Mouse (Mus musculus): ENCODE measurements around the gene Uvrag. TPM values are rescaled to one million over a fixed set of nuclear protein-coding genes. Genes with fewer than 3 reads are reported as not detected.

Gene Uvrag
- polyA plus RNA-seq, 1 experiment = 13.9 TPM

DNA sequence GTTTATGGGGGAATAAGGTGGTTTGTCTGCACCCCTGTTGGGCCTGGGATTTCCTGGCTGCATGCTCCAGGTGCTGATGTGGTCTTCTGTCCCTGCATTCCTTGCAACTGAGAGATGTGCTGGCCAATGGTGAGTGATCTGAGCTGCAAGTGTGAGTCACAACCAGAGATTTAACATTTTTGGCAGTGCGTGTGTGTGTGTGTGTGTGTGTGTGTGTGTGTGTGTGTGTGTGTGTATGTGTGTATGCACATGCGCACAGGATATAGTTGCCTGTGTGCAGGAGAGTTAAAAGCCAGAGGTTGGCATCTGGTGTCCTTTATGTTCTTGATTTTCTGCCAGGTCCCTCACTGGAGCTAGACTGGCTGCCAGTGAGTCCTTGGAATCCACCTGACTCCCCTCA, 261.8 kb downstream of the Uvrag start:
- no peaks in the 10 kb centered on the region for H3K9me3 ChIP-seq
- peaks cover 34% of the 10 kb centered on the region for H3K4me1 ChIP-seq
- H3K27me3 ChIP-seq (replicated peaks) = peaks cover 49% of the 10 kb centered on the region
- H3K36me3 ChIP-seq (replicated peaks; ENCODE audit: low read length) = peaks cover 9% of the 10 kb centered on the region
- H3K4me3 ChIP-seq (replicated peaks) = no peak overlapping the region
- no peak for TF ChIP-seq GATA1 (IDR thresholded peaks at IDR 0.05; ENCODE audit: borderline replicate concordance, low read length)
- TF ChIP-seq FLI1 (IDR thresholded peaks at IDR 0.05; ENCODE audit: low read length) = no peak

DNA sequence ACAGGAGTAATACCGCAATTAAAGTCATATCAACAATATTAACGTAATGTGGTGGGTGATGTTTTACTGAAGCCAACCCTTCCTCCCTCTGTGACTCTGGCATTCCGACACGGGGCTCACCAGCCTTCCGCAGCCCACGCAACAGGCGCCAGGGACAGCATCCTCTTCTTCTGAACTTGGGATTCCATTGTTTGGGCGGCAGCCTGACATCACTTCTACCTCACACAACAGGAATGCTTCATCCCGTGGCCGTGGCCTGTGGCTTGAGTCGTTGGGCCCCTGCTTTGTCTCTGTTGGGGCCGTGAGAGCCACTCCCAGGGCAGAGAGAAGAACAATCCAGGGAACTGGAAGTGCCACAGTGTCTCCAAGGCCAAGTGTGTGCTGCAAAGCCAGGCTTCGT, 264.8 kb downstream of the Uvrag start:
- TF ChIP-seq FLI1 (IDR thresholded peaks at IDR 0.05; ENCODE audit: low read length) = no peak
- TF ChIP-seq GATA1 (IDR thresholded peaks at IDR 0.05; ENCODE audit: borderline replicate concordance, low read length) = no peak

DNA sequence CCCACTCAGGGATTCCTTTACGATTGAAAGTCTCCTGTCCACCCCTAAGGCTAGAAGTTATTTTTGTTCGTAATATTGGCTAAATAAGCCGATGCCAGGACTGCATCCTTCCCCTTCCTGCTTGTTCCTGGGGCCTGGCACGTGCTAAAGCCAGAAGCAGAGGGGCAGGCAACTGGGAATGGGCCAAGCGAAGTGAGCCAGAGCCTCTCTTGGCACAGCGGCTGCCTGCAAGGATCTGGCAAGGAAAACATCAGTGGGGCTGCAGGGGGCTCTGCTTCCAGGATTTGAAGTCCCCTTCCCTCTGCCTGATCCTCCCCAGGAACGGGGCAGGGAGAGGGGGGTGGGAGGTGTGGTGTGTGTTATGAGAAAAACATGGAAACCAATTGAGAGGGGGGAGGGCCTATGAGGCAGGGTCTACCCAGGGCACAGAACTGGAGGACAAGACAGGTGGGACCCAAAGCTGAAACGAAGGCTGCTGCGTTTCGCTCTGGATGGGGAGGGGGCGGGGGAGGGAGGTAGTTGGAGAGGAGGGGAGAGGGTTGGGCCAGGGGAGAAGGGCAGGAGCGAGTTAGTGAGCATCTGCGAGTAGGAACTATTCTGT, 265.5 kb downstream of the Uvrag start:
- no peaks in the 10 kb centered on the region for H3K36me3 ChIP-seq (replicated peaks; ENCODE audit: low read length)
- TF ChIP-seq GATA1 (IDR thresholded peaks at IDR 0.05; ENCODE audit: borderline replicate concordance, low read length) (no peak), FLI1 (IDR thresholded peaks at IDR 0.05; ENCODE audit: low read length) (no peak)
- no peaks in the 10 kb centered on the region for H3K9me3 ChIP-seq
- H3K4me1 ChIP-seq = peaks cover 4% of the 10 kb centered on the region; the same call in 1 of the 2 replicates
- H3K4me3 ChIP-seq (replicated peaks) = no peak overlapping the region
- H3K27me3 ChIP-seq (replicated peaks) = peaks cover 70% of the 10 kb centered on the region

More for the DNA sequence above, 264.8 kb downstream of the Uvrag start:
- Histone ChIP-seq H3K4me3 (replicated peaks) (no peak overlapping the region), H3K9me3 (no peaks in the 10 kb centered on the region), H3K27me3 (replicated peaks) (peaks cover 69% of the 10 kb centered on the region), H3K36me3 (replicated peaks; ENCODE audit: low read length) (no peaks in the 10 kb centered on the region), H3K4me1 (peaks cover 10% of the 10 kb centered on the region; the same call in 1 of the 2 replicates)

DNA sequence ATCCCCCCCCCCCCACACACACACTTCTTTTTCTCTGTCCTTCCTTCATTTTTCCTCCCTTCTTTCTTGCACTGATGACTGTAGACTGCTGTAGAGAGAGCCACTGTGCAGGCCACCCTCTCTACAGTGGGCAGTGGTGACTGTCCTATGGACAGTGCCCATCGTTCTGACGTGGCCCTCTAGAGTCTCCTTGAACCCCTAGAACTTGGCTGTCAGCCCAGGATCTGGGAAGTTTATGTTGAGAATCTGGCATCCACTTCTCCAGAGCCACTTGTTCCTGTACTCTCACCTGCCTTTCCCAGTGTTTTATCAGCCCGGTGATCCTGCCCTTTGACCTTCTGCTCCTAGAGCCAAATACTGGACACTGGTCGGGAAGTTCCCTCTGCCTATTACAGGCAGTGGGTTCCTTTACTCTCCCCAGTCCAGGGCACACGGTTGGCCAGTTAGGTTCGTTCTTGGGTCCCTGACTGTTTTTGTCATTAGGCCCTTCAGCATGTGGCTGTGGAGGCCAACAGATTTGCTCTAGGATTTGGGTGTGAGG, 266.5 kb downstream of the Uvrag start:
- Histone ChIP-seq H3K27me3 (replicated peaks) (peaks cover 71% of the 10 kb centered on the region), H3K4me3 (replicated peaks) (no peak overlapping the region), H3K4me1 (no peaks in the 10 kb centered on the region), H3K36me3 (replicated peaks; ENCODE audit: low read length) (no peaks in the 10 kb centered on the region), H3K9me3 (no peaks in the 10 kb centered on the region)
- TF ChIP-seq GATA1 (IDR thresholded peaks at IDR 0.05; ENCODE audit: borderline replicate concordance, low read length) (no peak), FLI1 (IDR thresholded peaks at IDR 0.05; ENCODE audit: low read length) (no peak)

DNA sequence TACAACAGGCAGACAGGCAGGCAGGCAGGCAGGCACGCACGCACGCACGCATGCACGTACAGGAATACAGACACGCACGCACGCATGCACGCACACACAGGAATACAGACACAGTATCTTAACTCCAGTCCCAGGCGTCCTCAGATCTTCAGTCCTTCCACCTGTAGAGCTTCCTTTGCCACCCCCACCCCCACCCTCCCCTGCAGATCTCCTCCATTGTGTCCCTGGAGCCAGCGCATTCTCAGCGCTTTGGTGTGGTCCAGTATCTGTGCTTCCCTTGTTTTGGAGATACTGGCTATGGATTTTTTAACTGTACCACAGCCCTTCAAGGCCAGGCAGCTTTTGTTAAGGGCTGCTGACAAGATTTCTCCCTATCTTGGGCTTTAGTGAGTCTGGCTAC, 267.6 kb downstream of the Uvrag start:
- Histone ChIP-seq H3K27me3 (replicated peaks) (peaks cover 80% of the 10 kb centered on the region), H3K9me3 (no peaks in the 10 kb centered on the region), H3K36me3 (replicated peaks; ENCODE audit: low read length) (no peaks in the 10 kb centered on the region), H3K4me1 (peaks cover 10% of the 10 kb centered on the region), H3K4me3 (replicated peaks) (no peak overlapping the region)
- TF ChIP-seq GATA1 (IDR thresholded peaks at IDR 0.05; ENCODE audit: borderline replicate concordance, low read length) (no peak), FLI1 (IDR thresholded peaks at IDR 0.05; ENCODE audit: low read length) (no peak)

DNA sequence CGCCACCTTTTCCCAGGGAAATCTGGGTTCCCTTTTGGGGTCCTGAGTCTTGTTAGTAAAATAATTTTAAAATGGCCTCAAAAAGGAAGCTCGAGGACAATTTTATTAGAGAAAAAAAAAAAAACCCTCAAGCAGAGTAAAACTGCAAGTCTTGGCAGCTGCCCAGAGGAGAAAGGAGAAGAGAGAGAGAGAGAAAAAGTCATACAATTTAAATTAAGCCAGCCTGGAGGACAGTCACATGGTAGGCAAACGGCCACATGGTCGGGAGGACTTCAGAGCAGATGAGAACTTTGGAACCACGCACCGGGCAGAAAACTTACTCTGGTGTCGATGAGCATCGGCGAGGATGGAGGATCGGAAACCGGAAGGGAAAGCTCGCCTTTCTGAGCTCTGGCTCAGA, 269.1 kb downstream of the Uvrag start:
- Histone ChIP-seq H3K4me1 (peaks cover 22% of the 10 kb centered on the region), H3K27me3 (replicated peaks) (peaks cover 84% of the 10 kb centered on the region), H3K36me3 (replicated peaks; ENCODE audit: low read length) (no peaks in the 10 kb centered on the region), H3K4me3 (replicated peaks) (no peak overlapping the region), H3K9me3 (no peaks in the 10 kb centered on the region)
- TF ChIP-seq FLI1 (IDR thresholded peaks at IDR 0.05; ENCODE audit: low read length) = no peak
- no peak for TF ChIP-seq GATA1 (IDR thresholded peaks at IDR 0.05; ENCODE audit: borderline replicate concordance, low read length)

DNA sequence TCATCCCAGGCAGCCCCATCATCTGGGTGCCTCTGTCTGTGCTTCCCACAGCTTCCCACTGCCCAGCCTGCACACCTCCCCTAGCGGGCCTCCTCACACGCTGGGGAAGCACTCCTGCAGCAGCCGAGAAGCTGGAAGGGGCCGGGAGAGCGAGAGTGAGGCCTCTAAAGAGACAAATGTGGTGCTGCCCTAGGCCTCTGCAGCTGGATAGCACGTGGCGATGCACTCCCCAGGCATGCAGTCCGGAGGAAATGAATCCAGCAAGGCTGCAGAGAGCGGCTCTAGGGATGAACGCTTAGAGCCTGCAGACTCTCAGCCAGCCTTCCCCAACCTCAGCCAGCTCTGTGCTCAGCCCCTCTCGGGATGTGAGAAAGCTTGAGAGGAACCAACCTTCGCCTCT, 270.1 kb downstream of the Uvrag start:
- Histone ChIP-seq H3K36me3 (replicated peaks; ENCODE audit: low read length) (no peaks in the 10 kb centered on the region), H3K4me3 (replicated peaks) (no peak overlapping the region), H3K4me1 (peaks cover 22% of the 10 kb centered on the region), H3K27me3 (replicated peaks) (peaks cover 87% of the 10 kb centered on the region), H3K9me3 (no peaks in the 10 kb centered on the region)
- TF ChIP-seq GATA1 (IDR thresholded peaks at IDR 0.05; ENCODE audit: borderline replicate concordance, low read length) (no peak), FLI1 (IDR thresholded peaks at IDR 0.05; ENCODE audit: low read length) (no peak)

DNA sequence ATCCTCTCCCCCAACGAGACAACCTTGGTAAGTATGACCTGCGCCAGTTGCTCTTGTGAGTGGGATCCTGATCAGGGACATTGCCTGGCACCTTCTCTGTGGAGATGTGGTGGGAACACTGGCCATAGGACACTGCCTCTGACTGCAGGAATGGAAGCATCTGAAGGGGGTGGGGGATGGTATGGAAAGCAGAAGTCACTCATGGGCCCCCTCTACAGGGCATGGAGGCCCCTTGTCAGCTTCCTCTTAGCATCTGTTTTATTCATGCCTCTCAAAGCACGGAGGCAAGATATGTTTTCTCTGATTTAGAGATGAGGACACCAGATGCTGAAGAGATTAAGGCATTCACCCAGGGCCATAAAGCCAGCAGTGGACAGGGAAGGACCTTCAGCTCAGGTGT, 271.9 kb downstream of the Uvrag start:
- Histone ChIP-seq H3K4me1 (peaks cover 22% of the 10 kb centered on the region), H3K9me3 (no peaks in the 10 kb centered on the region), H3K27me3 (replicated peaks) (peaks cover 90% of the 10 kb centered on the region), H3K36me3 (replicated peaks; ENCODE audit: low read length) (no peaks in the 10 kb centered on the region), H3K4me3 (replicated peaks) (no peak overlapping the region)
- TF ChIP-seq GATA1 (IDR thresholded peaks at IDR 0.05; ENCODE audit: borderline replicate concordance, low read length) (no peak), FLI1 (IDR thresholded peaks at IDR 0.05; ENCODE audit: low read length) (no peak)

DNA sequence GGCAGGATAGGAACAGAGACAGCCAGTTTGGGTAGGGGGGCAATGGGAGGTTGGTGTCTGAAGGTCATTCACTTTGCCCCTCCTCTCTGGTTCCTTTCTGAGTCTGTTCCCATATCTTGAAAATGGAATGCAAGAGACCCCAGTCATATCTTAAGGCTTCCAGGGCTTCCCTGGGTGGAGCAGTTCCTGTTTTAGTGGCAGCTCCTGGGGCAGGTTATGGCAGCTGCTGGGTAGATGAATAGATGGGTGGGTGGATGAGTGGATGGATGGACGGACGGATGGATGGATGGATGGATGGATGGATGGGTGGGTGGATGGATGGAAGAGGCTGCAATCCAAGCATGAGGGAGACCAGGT, 273.2 kb downstream of the Uvrag start:
- no peak for TF ChIP-seq GATA1 (IDR thresholded peaks at IDR 0.05; ENCODE audit: borderline replicate concordance, low read length)
- TF ChIP-seq FLI1 (IDR thresholded peaks at IDR 0.05; ENCODE audit: low read length) = no peak
- H3K4me1 ChIP-seq = peaks cover 22% of the 10 kb centered on the region
- H3K36me3 ChIP-seq (replicated peaks; ENCODE audit: low read length) = no peaks in the 10 kb centered on the region
- H3K9me3 ChIP-seq = no peaks in the 10 kb centered on the region
- H3K27me3 ChIP-seq (replicated peaks) = peaks cover 95% of the 10 kb centered on the region
- no peak overlapping the region for H3K4me3 ChIP-seq (replicated peaks)

DNA sequence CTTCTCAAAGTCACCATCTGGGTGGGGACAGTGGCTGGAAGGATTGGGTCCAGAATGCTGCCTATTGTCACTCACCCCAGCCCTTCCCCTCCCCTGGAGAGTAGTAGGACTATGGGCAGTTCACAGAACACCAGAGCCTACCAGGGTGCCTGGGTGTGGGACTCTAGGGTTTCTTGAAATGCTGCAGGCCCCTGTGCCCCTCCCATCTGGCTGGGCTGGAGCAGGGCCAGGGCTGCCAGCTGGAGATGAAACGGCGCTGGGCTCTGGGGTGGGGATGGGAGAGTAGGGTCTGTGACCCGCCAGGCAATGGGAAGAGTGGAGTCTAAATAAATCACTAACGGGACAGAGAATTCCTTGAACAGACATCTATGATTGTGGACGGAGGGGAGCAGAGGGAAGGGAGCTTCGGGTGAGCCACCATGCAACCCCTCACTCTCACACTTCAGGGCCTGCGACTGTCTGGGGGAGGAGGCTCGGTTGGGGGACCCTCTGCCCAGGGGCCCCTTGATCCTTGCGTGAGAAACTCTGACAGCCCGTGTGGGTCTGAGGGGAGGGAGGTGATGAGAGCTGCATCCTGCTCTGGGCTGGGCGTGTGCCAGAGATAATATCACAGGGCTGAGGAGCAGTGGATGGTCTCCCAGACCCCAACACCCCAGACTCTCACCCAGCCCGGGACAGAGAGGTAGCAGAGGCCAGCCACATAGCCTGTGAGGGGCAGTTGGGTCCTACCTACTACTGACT, 273.7 kb downstream of the Uvrag start:
- TF ChIP-seq GATA1 (IDR thresholded peaks at IDR 0.05; ENCODE audit: borderline replicate concordance, low read length) = no peak
- no peak for TF ChIP-seq FLI1 (IDR thresholded peaks at IDR 0.05; ENCODE audit: low read length)
- H3K36me3 ChIP-seq (replicated peaks; ENCODE audit: low read length) = no peaks in the 10 kb centered on the region
- peaks cover 95% of the 10 kb centered on the region for H3K27me3 ChIP-seq (replicated peaks)
- peaks cover 22% of the 10 kb centered on the region for H3K4me1 ChIP-seq
- H3K4me3 ChIP-seq (replicated peaks) = no peak overlapping the region
- no peaks in the 10 kb centered on the region for H3K9me3 ChIP-seq
